Mouse (Mus musculus) midbrain, embryonic 11.5 days (tissue): ENCODE measurements around the gene Gbf1. TPM values are rescaled to one million over a fixed set of nuclear protein-coding genes. Genes with fewer than 3 reads are reported as not detected.
A peak's percentile ranks its signal among the peaks of the same experiment; 100 is the strongest.

ENCODE experiments used
- ATAC-seq: fragments of 200-750 bp; cut with Nextera tagmentation; 2 replicates; pipeline ENCODE4 v1.8.0; 2017; ENCODE audit warnings: moderate TSS enrichment, moderate library complexity; ENCODE audit not compliant: low FRiP score
- DNase-seq: peaks from one replicate; pipeline ENCODE4 v3.0.0; 2015; ENCODE audit warnings: low spot score; ENCODE audit errors: missing footprints
- H3K27ac ChIP-seq: fragments of 300-500 bp; sonication (generic); 2 replicates; pipeline ENCODE4 v1.5.1; 2014; ENCODE audit warnings: low read depth, low read length
- H3K27me3 ChIP-seq: fragments of 300-500 bp; sonication (generic); 2 replicates; pipeline ENCODE4 v1.6.1; 2014; ENCODE audit warnings: mild to moderate bottlenecking, low read length, moderate library complexity, mixed read lengths; ENCODE audit not compliant: control insufficient read depth, insufficient read depth
- H3K36me3 ChIP-seq: fragments of 300-500 bp; sonication (generic); 2 replicates; pipeline ENCODE4 v1.6.1; 2014; ENCODE audit warnings: mild to moderate bottlenecking, low read length, moderate library complexity, mixed read lengths; ENCODE audit not compliant: control insufficient read depth, insufficient read depth
- H3K4me1 ChIP-seq: fragments of 300-500 bp; sonication (generic); 2 replicates; pipeline ENCODE4 v1.6.1; 2014; ENCODE audit warnings: low read length; ENCODE audit not compliant: control insufficient read depth, insufficient read depth
- H3K4me2 ChIP-seq: fragments of 300-500 bp; sonication (generic); 2 replicates; pipeline ENCODE4 v1.6.1; 2014; ENCODE audit warnings: mild to moderate bottlenecking, moderate library complexity
- H3K4me3 ChIP-seq: fragments of 300-500 bp; sonication (generic); 2 replicates; pipeline ENCODE4 v1.5.1; 2014; ENCODE audit warnings: low read depth, low read length
- H3K9ac ChIP-seq: fragments of 300-500 bp; sonication (generic); 2 replicates; pipeline ENCODE4 v1.6.1; 2014; ENCODE audit warnings: low read length
- H3K9me3 ChIP-seq: fragments of 300-500 bp; sonication (generic); 2 replicates; pipeline ENCODE4 v1.6.1; 2016; ENCODE audit warnings: low read length; ENCODE audit not compliant: control insufficient read depth
- WGBS: fragments of 180-500 bp; shearing (Covaris S2); extraction: QIAGEN DNeasy Blood & Tissue Kit; methylation state at CpG from one replicate; pipeline ENCODE4 v1.1.7; 2014; 5-methylcytosine and 5-hydroxymethylcytosine counted together
- polyA plus RNA-seq: library from polyadenylated mRNA; unstranded; fragments of >200 nt; fragmentation: Nextera tagmentation; extraction: Ambion mirVana; gene quantifications from 2 replicates; pipeline ENCODE4 v1.2.1, GENCODE M21; 2014

The Gbf1 gene
- polyA plus RNA-seq, 1 experiment from 2014 or later, result 42.6 TPM

GRCm38 (mm10) chr19:46326019-46326755 lies 173.9 kb downstream of the Gbf1 start:
- Histone ChIP-seq H3K4me1 (peaks cover 43% of the 10 kb centered on the region), H3K36me3 (no peaks in the 10 kb centered on the region), H3K4me3 (peak overlapping the region; percentile 24), H3K9me3 (no peaks in the 10 kb centered on the region), H3K9ac (peak overlapping the region; percentile 44), H3K27me3 (peaks cover 15% of the 10 kb centered on the region), H3K27ac (no peak overlapping the region), H3K4me2 (peak overlapping the region; percentile 100)
- DNase-seq, result no peak
- WGBS, result 3% methylated on average over 25 of the region's 29 CpGs
- ATAC-seq, result no peak

- Histone ChIP-seq H3K27me3 (peaks cover 15% of the 10 kb centered on the region), H3K27ac (peak within 1 kb of the TSS; percentile 89)
Observed at GRCm38 (mm10) chr19:46326756-46327305, 174.5 kb downstream of the Gbf1 start, which contains the start of gene Psd. Psd (minus strand) TSS chr19:46327156.

GRCm38 (mm10) chr19:46327531-46328064 lies 175.3 kb downstream of the Gbf1 start:
- ATAC-seq (no peak), DNase-seq (no peak)
- WGBS, result 28% methylated on average over 14 of the region's 14 CpGs
- H3K27me3 ChIP-seq, result peaks cover 15% of the 10 kb centered on the region
- H3K27ac ChIP-seq, result peak overlapping the region; percentile 89
- H3K9me3 ChIP-seq, result no peaks in the 10 kb centered on the region
- H3K4me3 ChIP-seq, result peak overlapping the region; percentile 65
- H3K4me2 ChIP-seq, result peak overlapping the region; percentile 100
- 0 out of 2 replicates have a peak overlapping the region, but pooled peaks have one; percentile 10 for H3K9ac ChIP-seq
- H3K36me3 ChIP-seq, result no peaks in the 10 kb centered on the region
- H3K4me1 ChIP-seq, result peaks cover 31% of the 10 kb centered on the region

More at GRCm38 (mm10) chr19:46326756-46327305, 174.5 kb downstream of the Gbf1 start, which contains the start of gene Psd:
- WGBS, result under 1% methylated on average over 35 of the region's 35 CpGs
- peaks cover 36% of the 10 kb centered on the region for H3K4me1 ChIP-seq
- ATAC-seq (no peak), DNase-seq (peak; percentile 96)
- H3K36me3 ChIP-seq, result no peaks in the 10 kb centered on the region
- peak within 1 kb of the TSS; percentile 80 for H3K9ac ChIP-seq
- H3K9me3 ChIP-seq, result no peaks in the 10 kb centered on the region
- peak within 1 kb of the TSS; percentile 65 for H3K4me3 ChIP-seq
- peak within 1 kb of the TSS; percentile 100 for H3K4me2 ChIP-seq

GRCm38 (mm10) chr19:46328081-46329030 lies 176.0 kb downstream of the Gbf1 start, which contains the start of gene Fbxl15:
Fbxl15 (plus strand) TSS chr19:46328184.
- Histone ChIP-seq H3K27me3 (peaks cover 15% of the 10 kb centered on the region), H3K4me1 (peaks cover 33% of the 10 kb centered on the region)
- under 1% methylated on average over 80 of the region's 81 CpGs for WGBS

GRCm38 (mm10) chr19:46329031-46329641 lies 176.8 kb downstream of the Gbf1 start:
- peak overlapping the region; percentile 80 for H3K9ac ChIP-seq
- H3K4me1 ChIP-seq, result peaks cover 33% of the 10 kb centered on the region
- peak overlapping the region; percentile 65 for H3K4me3 ChIP-seq
- H3K4me2 ChIP-seq, result peak overlapping the region; percentile 100
- no peaks in the 10 kb centered on the region for H3K36me3 ChIP-seq
- H3K27me3 ChIP-seq, result peaks cover 15% of the 10 kb centered on the region
- no peaks in the 10 kb centered on the region for H3K9me3 ChIP-seq
- peak overlapping the region; percentile 89 for H3K27ac ChIP-seq
- WGBS, result 1% methylated on average over 54 of the region's 54 CpGs
- DNase-seq, result peak; percentile 89
- no peak for ATAC-seq

More at GRCm38 (mm10) chr19:46328081-46329030, 176.0 kb downstream of the Gbf1 start, which contains the start of gene Fbxl15:
- ATAC-seq (peak; percentile 86), DNase-seq (peak; percentile 99)
- Histone ChIP-seq H3K9me3 (no peaks in the 10 kb centered on the region), H3K27ac (peak within 1 kb of the TSS; percentile 89), H3K36me3 (no peaks in the 10 kb centered on the region), H3K9ac (peak within 1 kb of the TSS; percentile 80), H3K4me3 (peak within 1 kb of the TSS; percentile 65), H3K4me2 (peak within 1 kb of the TSS; percentile 100)

- DNase-seq, result peak; percentile 96
- H3K4me3 ChIP-seq, result peak overlapping the region; percentile 4; the same call in 1 of the 2 replicates
- H3K9me3 ChIP-seq, result no peaks in the 10 kb centered on the region
- no peak overlapping the region for H3K27ac ChIP-seq
- H3K36me3 ChIP-seq, result no peaks in the 10 kb centered on the region
- H3K4me1 ChIP-seq, result peaks cover 33% of the 10 kb centered on the region
- peak overlapping the region; percentile 19; the same call in 1 of the 2 replicates for H3K4me2 ChIP-seq
- H3K27me3 ChIP-seq, result peaks cover 12% of the 10 kb centered on the region
- ATAC-seq, result peak; percentile 38
- 6% methylated on average over 16 of the region's 16 CpGs for WGBS
- H3K9ac ChIP-seq, result no peak overlapping the region
Observed at GRCm38 (mm10) chr19:46329951-46330350, 177.6 kb downstream of the Gbf1 start.

- DNase-seq, result no peak
- Histone ChIP-seq H3K4me2 (no peak overlapping the region), H3K4me3 (no peak overlapping the region), H3K9ac (no peak overlapping the region), H3K9me3 (no peaks in the 10 kb centered on the region), H3K27ac (no peak overlapping the region), H3K36me3 (no peaks in the 10 kb centered on the region), H3K4me1 (peaks cover 32% of the 10 kb centered on the region), H3K27me3 (peaks cover 5% of the 10 kb centered on the region; the same call in 1 of the 2 replicates)
- 91% methylated on average over 12 of the region's 12 CpGs for WGBS
- no peak for ATAC-seq
Observed at GRCm38 (mm10) chr19:46330696-46331095, 178.4 kb downstream of the Gbf1 start.

GRCm38 (mm10) chr19:46331326-46331725 lies 179.0 kb downstream of the Gbf1 start:
- Histone ChIP-seq H3K36me3 (no peaks in the 10 kb centered on the region), H3K27me3 (0 out of 2 replicates have a peak, but pooled peaks cover 3% of the 10 kb centered on the region), H3K9ac (no peak overlapping the region), H3K4me2 (no peak overlapping the region), H3K4me1 (peaks cover 26% of the 10 kb centered on the region), H3K27ac (no peak overlapping the region), H3K4me3 (no peak overlapping the region), H3K9me3 (no peaks in the 10 kb centered on the region)
- WGBS, result 93% methylated on average over 14 of the region's 14 CpGs
- DNase-seq (peak; percentile 80), ATAC-seq (no peak)
